Mouse (Mus musculus): Measurements from ENCODE around the gene Tspan13.

DNA sequence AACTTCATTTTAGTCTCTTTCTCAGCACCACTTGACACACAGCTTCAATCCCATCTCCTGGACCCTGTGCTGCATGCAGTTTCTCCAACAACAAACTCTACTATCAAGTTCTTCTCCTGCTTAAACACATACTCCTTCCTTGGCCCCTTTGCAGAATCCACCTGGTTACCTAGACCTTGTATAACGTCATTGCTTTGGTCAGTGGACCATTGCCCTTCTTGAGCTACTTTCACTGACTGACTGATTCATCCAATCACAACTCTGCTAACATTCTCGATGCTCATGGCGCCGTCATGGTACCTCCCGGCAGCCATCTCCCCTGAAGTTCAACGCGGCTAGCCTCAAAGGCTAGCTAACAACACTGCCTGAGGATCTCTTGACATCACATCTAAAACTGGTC is 6.2 kb downstream of the Tspan13 start:
- TF ChIP-seq USF1 (IDR thresholded peaks at IDR 0.05; ENCODE audit: low read depth) (no peak), CEBPB (IDR thresholded peaks at IDR 0.05; ENCODE audit: low read depth) (no peak), CTCF (IDR thresholded peaks at IDR 0.05; ENCODE audit: control insufficient read depth, insufficient read depth, insufficient read length) (no peak), MAX (IDR thresholded peaks at IDR 0.05) (no peak), FOSL1 (IDR thresholded peaks at IDR 0.05; ENCODE audit: insufficient read depth, low read length, poor library complexity, severe bottlenecking) (no peak), MYOD1 (IDR thresholded peaks at IDR 0.05; ENCODE audit: control insufficient read depth, insufficient read length, low read depth) (no peak), MYOG (IDR thresholded peaks at IDR 0.05; ENCODE audit: control insufficient read depth, extremely low read depth, insufficient read length) (no peak)
